Mouse (Mus musculus): Measurements from ENCODE around the gene Naa15.

Gene Naa15

GRCm38 (mm10) chr3:51517878-51518762 lies 103.2 kb downstream of the Naa15 start:
- DNase-seq = no peak

GRCm38 (mm10) chr3:51518763-51519121 lies 103.8 kb downstream of the Naa15 start:
- no peak for DNase-seq

GRCm38 (mm10) chr3:51521262-51521661 lies 106.3 kb downstream of the Naa15 start:
- no peak for DNase-seq

- DNase-seq = peak; percentile 32 to 55
These were observed 110.3 kb downstream of the Naa15 start for GRCm38 (mm10) chr3:51525186-51525785.

All from cerebellum, postnatal 36 days (tissue).